Mouse (Mus musculus): ENCODE data around the gene Leo1. TPM values are rescaled to one million over a fixed set of nuclear protein-coding genes. Genes with fewer than 3 reads are reported as not detected.
"Not testable (repeated sequence)": the region's sequence is repeated elsewhere in the genome, so short reads cannot be mapped to it uniquely, and the experiment has no call there.

The Leo1 gene
- polyA plus RNA-seq, 1 experiment from 2014 or later: 27.1 TPM

- Histone ChIP-seq H3K36me3 (no peaks in the 10 kb centered on the region), H3K9me3 (replicated peaks) (no peaks in the 10 kb centered on the region), H3K27ac (no peak overlapping the region), H3K4me2 (no peak overlapping the region), H3K27me3 (no peaks in the 10 kb centered on the region), H3K9ac (no peak overlapping the region), H3K4me3 (no peak overlapping the region), H3K4me1 (replicated peaks) (peaks cover 25% of the 10 kb centered on the region)
- WGBS: 39% methylated on average over 6 of the region's 6 CpGs
- ATAC-seq (replicated peaks; ENCODE audit: insufficient number of reproducible peaks, insufficient read depth, low FRiP score, low read depth): no peak
Observed at GRCm38 (mm10) chr9:75437653-75438385, 3.5 kb upstream of the Leo1 start.

GRCm38 (mm10) chr9:75441691-75442131, 387 bp downstream of the Leo1 start:
- Histone ChIP-seq H3K36me3 (peaks cover 12% of the 10 kb centered on the region), H3K27me3 (no peaks in the 10 kb centered on the region), H3K27ac (peak overlapping the region; percentile 77), H3K4me2 (peak overlapping the region; percentile 89), H3K4me3 (peak overlapping the region; percentile 91), H3K9me3 (replicated peaks) (no peaks in the 10 kb centered on the region), H3K9ac (peak overlapping the region; percentile 86), H3K4me1 (replicated peaks) (peaks cover 12% of the 10 kb centered on the region)
- ATAC-seq (replicated peaks; ENCODE audit: insufficient number of reproducible peaks, insufficient read depth, low FRiP score, low read depth): peak; percentile 84
- under 1% methylated on average over 31 of the region's 31 CpGs for WGBS

GRCm38 (mm10) chr9:75444981-75445380, 3.7 kb downstream of the Leo1 start:
- Histone ChIP-seq H3K9me3 (replicated peaks) (no peaks in the 10 kb centered on the region), H3K4me3 (no peak overlapping the region), H3K4me1 (replicated peaks) (peaks cover 12% of the 10 kb centered on the region), H3K36me3 (peaks cover 43% of the 10 kb centered on the region), H3K27ac (no peak overlapping the region), H3K9ac (no peak overlapping the region), H3K4me2 (no peak overlapping the region), H3K27me3 (no peaks in the 10 kb centered on the region)
- ATAC-seq (replicated peaks; ENCODE audit: insufficient number of reproducible peaks, insufficient read depth, low FRiP score, low read depth): no peak
- WGBS: 86% methylated on average over 15 of the region's 15 CpGs

GRCm38 (mm10) chr9:75446574-75446973, 5.2 kb downstream of the Leo1 start:
- 80% methylated on average over 10 of the region's 10 CpGs for WGBS
- not testable (repeated sequence) for H3K27me3 ChIP-seq; H3K9ac ChIP-seq; H3K4me3 ChIP-seq; ATAC-seq (replicated peaks; ENCODE audit: insufficient number of reproducible peaks, insufficient read depth, low FRiP score, low read depth); H3K9me3 ChIP-seq (replicated peaks); H3K27ac ChIP-seq; H3K4me2 ChIP-seq
- peaks cover 52% of the 10 kb centered on the region for H3K36me3 ChIP-seq
- H3K4me1 ChIP-seq (replicated peaks): peaks cover 12% of the 10 kb centered on the region

- Histone ChIP-seq H3K36me3 (peaks cover 60% of the 10 kb centered on the region), H3K9ac (no peak overlapping the region), H3K4me1 (replicated peaks) (no peaks in the 10 kb centered on the region; the same call in 1 of the 2 replicates), H3K9me3 (replicated peaks) (no peaks in the 10 kb centered on the region), H3K4me2 (no peak overlapping the region), H3K27ac (no peak overlapping the region), H3K27me3 (no peaks in the 10 kb centered on the region), H3K4me3 (no peak overlapping the region)
- ATAC-seq (replicated peaks; ENCODE audit: insufficient number of reproducible peaks, insufficient read depth, low FRiP score, low read depth): no peak
- WGBS: 86% methylated on average over 3 of the region's 3 CpGs
Observed at GRCm38 (mm10) chr9:75448021-75448420, 6.7 kb downstream of the Leo1 start.

DNA sequence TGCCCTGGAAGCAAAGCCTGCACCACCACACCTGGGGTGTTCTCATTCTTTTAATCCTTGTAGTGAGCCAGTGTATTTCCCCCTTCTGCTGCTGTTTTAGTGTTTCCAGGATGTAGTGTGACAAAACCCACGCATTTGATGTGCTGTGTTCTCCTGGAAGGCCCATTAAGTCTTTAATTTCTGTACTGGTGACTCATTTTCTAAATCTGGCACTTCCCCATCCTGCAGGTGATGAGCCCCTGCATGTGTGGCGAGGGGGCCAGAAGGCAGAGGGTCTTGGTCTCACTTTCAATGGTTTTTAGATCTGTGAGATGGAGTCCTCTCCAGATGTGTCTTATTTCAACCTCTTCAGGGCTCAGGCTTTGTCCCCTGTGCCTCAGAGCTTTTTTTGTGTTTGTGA, 12.7 kb downstream of the Leo1 start:
- peaks cover 79% of the 10 kb centered on the region for H3K36me3 ChIP-seq

GRCm38 (mm10) chr9:75455684-75456083, 14.4 kb downstream of the Leo1 start:
- H3K9ac ChIP-seq: no peak overlapping the region
- H3K36me3 ChIP-seq: peaks cover 85% of the 10 kb centered on the region
- H3K4me3 ChIP-seq: no peak overlapping the region
- no peaks in the 10 kb centered on the region for H3K4me1 ChIP-seq (replicated peaks)
- WGBS: 78% methylated on average over 10 of the region's 10 CpGs
- H3K27me3 ChIP-seq: no peaks in the 10 kb centered on the region
- no peak for ATAC-seq (replicated peaks; ENCODE audit: insufficient number of reproducible peaks, insufficient read depth, low FRiP score, low read depth)
- no peaks in the 10 kb centered on the region for H3K9me3 ChIP-seq (replicated peaks)
- no peak overlapping the region for H3K27ac ChIP-seq
- no peak overlapping the region for H3K4me2 ChIP-seq

More for the DNA sequence above, 12.7 kb downstream of the Leo1 start:
- no peaks in the 10 kb centered on the region for H3K27me3 ChIP-seq
- no peak overlapping the region for H3K9ac ChIP-seq
- no peak for ATAC-seq (replicated peaks; ENCODE audit: insufficient number of reproducible peaks, insufficient read depth, low FRiP score, low read depth)
- H3K4me1 ChIP-seq (replicated peaks): no peaks in the 10 kb centered on the region
- H3K9me3 ChIP-seq (replicated peaks): no peaks in the 10 kb centered on the region
- no peak overlapping the region for H3K4me2 ChIP-seq
- no peak overlapping the region for H3K4me3 ChIP-seq
- H3K27ac ChIP-seq: no peak overlapping the region
- WGBS: 76% methylated on average over 2 of the region's 2 CpGs

- no peak for ATAC-seq (replicated peaks; ENCODE audit: insufficient number of reproducible peaks, insufficient read depth, low FRiP score, low read depth)
- Histone ChIP-seq H3K4me2 (no peak overlapping the region), H3K4me3 (no peak overlapping the region), H3K36me3 (peaks cover 67% of the 10 kb centered on the region), H3K9me3 (replicated peaks) (no peaks in the 10 kb centered on the region), H3K9ac (no peak overlapping the region), H3K4me1 (replicated peaks) (peaks cover 26% of the 10 kb centered on the region), H3K27ac (peak overlapping the region; percentile 32), H3K27me3 (no peaks in the 10 kb centered on the region)
- 66% methylated on average over 8 of the region's 8 CpGs for WGBS
Observed at GRCm38 (mm10) chr9:75463050-75463660, 21.8 kb downstream of the Leo1 start.

- H3K9me3 ChIP-seq (replicated peaks): no peaks in the 10 kb centered on the region
- WGBS: 53% methylated on average over 9 of the region's 9 CpGs
- H3K27ac ChIP-seq: peak overlapping the region; percentile 68
- no peak overlapping the region for H3K4me3 ChIP-seq
- H3K36me3 ChIP-seq: peaks cover 46% of the 10 kb centered on the region
- H3K4me1 ChIP-seq (replicated peaks): peaks cover 26% of the 10 kb centered on the region
- no peak overlapping the region for H3K4me2 ChIP-seq
- no peak for ATAC-seq (replicated peaks; ENCODE audit: insufficient number of reproducible peaks, insufficient read depth, low FRiP score, low read depth)
- no peaks in the 10 kb centered on the region for H3K27me3 ChIP-seq
- no peak overlapping the region for H3K9ac ChIP-seq
Observed at GRCm38 (mm10) chr9:75465856-75466255, 24.5 kb downstream of the Leo1 start.

DNA sequence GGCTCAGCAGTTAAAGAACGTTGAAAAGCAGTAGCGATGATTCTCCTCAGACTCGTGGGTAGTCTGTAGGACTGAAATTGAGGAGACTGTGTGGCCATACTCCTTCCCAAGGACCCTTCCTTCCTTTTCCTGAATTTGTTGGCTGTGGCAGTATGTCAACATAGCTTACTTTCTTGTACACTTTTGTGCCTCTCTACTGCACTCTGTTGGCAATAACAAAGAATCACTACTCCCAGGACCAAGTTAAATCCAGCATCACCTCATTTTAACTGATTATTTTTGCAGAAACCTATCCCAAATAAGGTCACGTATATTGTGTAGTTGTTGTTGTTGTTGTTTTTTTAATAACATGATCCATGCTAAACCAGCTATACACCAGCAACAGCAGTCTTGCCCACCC, 25.3 kb downstream of the Leo1 start:
- WGBS: 85% methylated on average over 4 of the region's 4 CpGs
- no peak for ATAC-seq (replicated peaks; ENCODE audit: insufficient number of reproducible peaks, insufficient read depth, low FRiP score, low read depth)
- peaks cover 42% of the 10 kb centered on the region for H3K36me3 ChIP-seq
- H3K4me3 ChIP-seq: no peak overlapping the region
- peaks cover 26% of the 10 kb centered on the region for H3K4me1 ChIP-seq (replicated peaks)
- H3K4me2 ChIP-seq: no peak overlapping the region
- no peak overlapping the region for H3K9ac ChIP-seq
- H3K9me3 ChIP-seq (replicated peaks): no peaks in the 10 kb centered on the region
- H3K27ac ChIP-seq: 0 out of 2 replicates have a peak overlapping the region, but pooled peaks have one; percentile 27
- no peaks in the 10 kb centered on the region for H3K27me3 ChIP-seq

DNA sequence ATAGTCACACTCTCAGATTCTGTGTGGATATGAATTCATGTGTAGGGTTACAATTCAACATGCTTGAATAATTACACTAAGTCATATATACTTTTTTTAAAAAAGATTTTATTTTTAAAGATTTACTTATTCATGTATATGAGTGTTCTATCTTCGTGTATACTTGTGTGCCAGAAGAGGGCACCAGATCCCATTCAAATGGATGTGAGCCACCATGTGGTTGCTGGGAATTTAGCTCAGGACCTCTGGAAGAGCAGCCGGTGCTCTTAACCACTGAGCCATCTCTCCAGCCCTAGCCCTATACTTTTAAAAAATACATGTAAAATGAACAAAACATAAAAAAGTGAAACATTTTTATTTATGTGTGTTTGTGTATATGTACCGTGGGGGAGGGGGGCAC, 26.3 kb downstream of the Leo1 start:
- no peak for ATAC-seq (replicated peaks; ENCODE audit: insufficient number of reproducible peaks, insufficient read depth, low FRiP score, low read depth)
- Histone ChIP-seq H3K36me3 (peaks cover 33% of the 10 kb centered on the region), H3K4me2 (no peak overlapping the region), H3K9ac (no peak overlapping the region), H3K27me3 (no peaks in the 10 kb centered on the region), H3K4me3 (no peak overlapping the region), H3K4me1 (replicated peaks) (peaks cover 26% of the 10 kb centered on the region), H3K9me3 (replicated peaks) (no peaks in the 10 kb centered on the region), H3K27ac (no peak overlapping the region)
- 91% methylated on average over 3 of the region's 3 CpGs for WGBS

GRCm38 (mm10) chr9:75468297-75468696, 27.0 kb downstream of the Leo1 start:
- no peaks in the 10 kb centered on the region for H3K27me3 ChIP-seq
- H3K36me3 ChIP-seq: peaks cover 26% of the 10 kb centered on the region
- no peak overlapping the region for H3K4me3 ChIP-seq
- no peak for ATAC-seq (replicated peaks; ENCODE audit: insufficient number of reproducible peaks, insufficient read depth, low FRiP score, low read depth)
- no peak overlapping the region for H3K4me2 ChIP-seq
- 80% methylated on average over 14 of the region's 14 CpGs for WGBS
- no peaks in the 10 kb centered on the region for H3K9me3 ChIP-seq (replicated peaks)
- H3K9ac ChIP-seq: no peak overlapping the region
- H3K4me1 ChIP-seq (replicated peaks): peaks cover 22% of the 10 kb centered on the region
- H3K27ac ChIP-seq: no peak overlapping the region

Data from heart, embryonic 15.5 days (tissue).